Comparison of ENCODE assay signal across 15 mouse cellular contexts in the genomic region with DNA sequence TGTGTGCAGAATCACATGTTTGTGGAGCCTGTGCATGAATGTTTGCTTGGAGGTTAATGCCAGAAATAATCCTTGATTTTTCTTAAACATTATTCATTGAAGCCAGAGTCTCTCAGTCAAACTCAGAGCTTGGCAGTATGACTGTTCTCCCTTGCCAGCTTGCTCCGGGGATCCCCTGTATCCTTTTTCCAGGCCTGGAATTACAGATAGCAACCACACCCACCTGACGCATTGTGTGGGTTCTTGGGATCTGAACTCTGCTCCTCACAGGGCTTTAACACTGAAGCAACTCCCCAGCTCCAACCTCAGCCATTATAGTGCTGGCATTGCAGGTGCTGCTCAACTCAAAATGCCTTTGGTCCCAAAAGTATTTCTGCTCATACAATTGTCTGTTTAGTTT.
DNase-seq lines count a peak whose midpoint lies in the region.
"Had no signal": no experiment of that assay in that cellular context is flagged by ENCODE, and none has a peak within 500 bp of the region (broad histone marks: within the 10 kb centered on the region; RNA-seq: fewer than 3 reads in every experiment).

No protein-coding gene starts in this region.

- peak; percentile 82 for DNase-seq in heart, adult 11 months
- no peak for DNase-seq in heart, postnatal 4 days
- peak; percentile 67 for DNase-seq in NIH3T3 (ENCODE audit: low read depth)
- no peak for DNase-seq in adrenal gland, postnatal 10 days
- DNase-seq: adrenal gland, adult 2 months; adrenal gland, adult 8-10 months; adrenal gland, postnatal 14 days; adrenal gland, postnatal 25 days; adrenal gland, postnatal 36 days; B cell, adult 2 months; cerebellum, adult 11 months; cerebellum, adult 11-12 months; cerebellum, adult 18-20 months; cerebellum, adult 2 months; cerebellum, adult 8-10 months had no signal

Comparison
In these comparisons a context has a peak if more than half of its experiments do, and no peak if none do; other contexts are left out.
1. DNase-seq: peak in heart, adult 11 months (single experiment) and NIH3T3 (single experiment); none in heart, postnatal 4 days (single experiment) and adrenal gland, postnatal 10 days (single experiment).